Mouse (Mus musculus): ENCODE results near the gene Cacna2d4. TPM values are rescaled to one million over a fixed set of nuclear protein-coding genes. Genes with fewer than 3 reads are reported as not detected.

The Cacna2d4 gene
- total RNA-seq, 1 experiment from 2014 or later: 3.6 TPM

DNA sequence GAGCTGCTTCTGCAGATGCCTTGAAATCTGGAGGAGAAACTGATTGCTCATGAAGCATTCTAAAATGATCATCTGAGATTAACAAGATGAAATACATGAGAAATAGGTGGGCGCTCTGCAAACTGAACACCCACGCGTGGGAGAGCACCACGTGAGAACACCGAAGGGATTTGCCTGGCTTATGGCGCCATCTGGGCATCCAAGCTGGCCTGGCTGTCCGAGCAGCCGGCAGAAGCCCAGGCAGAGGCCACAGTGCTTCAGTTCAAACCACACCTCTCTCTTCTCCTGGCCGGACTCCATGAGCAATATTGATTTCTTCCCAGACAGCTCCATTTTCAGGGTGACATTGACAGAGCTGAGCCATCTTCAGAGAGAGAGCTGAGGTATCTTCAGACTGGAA is 44.4 kb downstream of the Cacna2d4 start:
- no peak for ATAC-seq (ENCODE audit: extremely low read depth, insufficient number of reproducible peaks, low FRiP score, poor library complexity, severe bottlenecking)

DNA sequence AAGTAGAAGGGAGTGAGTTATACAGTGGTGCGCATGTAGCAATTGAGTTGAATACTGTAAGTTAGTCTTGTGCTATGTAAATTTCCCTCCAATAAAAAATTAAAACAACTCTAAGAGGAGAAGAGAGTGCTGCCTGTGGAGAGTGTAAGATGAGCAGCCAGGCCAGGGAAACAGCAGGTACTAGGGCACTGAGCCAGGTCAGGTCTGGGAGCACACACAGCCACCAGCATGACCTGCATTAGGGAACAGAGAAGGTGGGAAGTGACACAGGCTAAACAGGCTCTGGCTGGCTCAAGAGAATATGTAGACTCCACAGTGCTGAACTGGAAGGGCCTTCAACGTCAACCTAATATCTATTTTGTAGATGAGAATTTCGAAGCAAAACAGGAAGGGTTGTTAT is 65.0 kb downstream of the Cacna2d4 start:
- ATAC-seq (ENCODE audit: extremely low read depth, insufficient number of reproducible peaks, low FRiP score, poor library complexity, severe bottlenecking): no peak

DNA sequence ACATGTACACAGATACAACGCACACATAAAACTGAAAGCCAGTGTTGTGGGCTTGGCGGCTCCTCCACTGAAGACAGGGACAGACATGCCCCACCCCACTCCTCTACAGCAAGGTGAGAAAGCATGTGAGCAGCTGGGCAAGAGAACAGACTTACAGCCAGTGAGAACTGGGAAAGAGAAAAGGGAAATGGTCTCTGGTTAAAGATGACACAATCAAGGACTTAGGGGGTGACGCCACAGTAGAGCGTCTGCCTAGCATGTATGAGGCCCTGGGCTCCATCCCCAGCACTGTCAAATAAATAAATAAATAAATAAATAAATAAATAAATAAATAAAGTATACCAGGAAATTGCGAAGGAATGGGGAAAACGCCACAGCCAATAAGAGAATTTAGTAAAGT is 67.0 kb downstream of the Cacna2d4 start:
- no peak for ATAC-seq (ENCODE audit: extremely low read depth, insufficient number of reproducible peaks, low FRiP score, poor library complexity, severe bottlenecking)

DNA sequence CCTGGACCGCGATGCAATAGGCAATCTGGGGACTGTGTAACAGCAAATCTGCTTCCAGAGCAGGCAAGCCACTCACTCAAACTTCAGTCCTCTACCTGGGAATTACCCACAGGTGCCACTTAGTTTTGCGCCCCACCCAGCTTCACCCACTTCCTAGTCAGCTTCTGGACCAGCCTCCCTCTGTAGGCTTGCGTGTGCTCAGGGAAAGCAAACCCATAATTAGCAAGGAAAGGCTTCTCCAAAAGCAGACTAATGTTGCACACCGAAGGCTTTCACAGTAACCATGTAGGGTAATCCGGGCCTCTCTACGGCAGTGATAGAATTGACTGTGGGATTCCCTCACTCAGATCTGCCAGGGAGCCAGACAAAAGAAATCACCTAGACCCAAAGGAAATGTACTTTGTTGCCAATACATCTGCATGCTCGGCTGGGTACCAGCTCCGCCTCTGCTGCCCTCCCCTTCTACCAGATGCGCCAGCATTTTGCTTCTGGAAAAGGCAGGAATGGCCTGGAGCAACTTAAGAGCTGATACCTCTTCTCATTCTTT is 71.6 kb downstream of the Cacna2d4 start:
- ATAC-seq (ENCODE audit: extremely low read depth, insufficient number of reproducible peaks, low FRiP score, poor library complexity, severe bottlenecking): no peak

DNA sequence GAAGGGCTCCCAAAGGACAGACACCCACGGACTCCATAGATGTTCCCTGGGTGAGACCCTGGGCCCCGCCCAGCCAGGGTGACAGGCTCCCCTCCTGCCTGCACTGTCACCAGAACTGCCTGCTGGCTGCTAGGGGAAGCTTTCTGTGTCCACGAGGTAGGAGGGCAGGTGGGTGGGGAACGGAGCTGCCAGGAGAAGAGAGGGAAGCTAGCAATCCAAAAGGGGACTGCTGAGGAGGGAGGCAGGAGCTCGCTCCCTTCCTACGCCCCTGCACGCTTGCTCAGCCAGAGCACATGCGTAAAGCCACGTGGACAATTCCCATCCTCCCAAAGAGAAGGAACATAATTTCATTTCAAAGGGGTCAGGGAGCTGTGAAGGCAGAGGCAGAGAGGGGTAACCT is 73.8 kb downstream of the Cacna2d4 start:
- no peak for ATAC-seq (ENCODE audit: extremely low read depth, insufficient number of reproducible peaks, low FRiP score, poor library complexity, severe bottlenecking)

DNA sequence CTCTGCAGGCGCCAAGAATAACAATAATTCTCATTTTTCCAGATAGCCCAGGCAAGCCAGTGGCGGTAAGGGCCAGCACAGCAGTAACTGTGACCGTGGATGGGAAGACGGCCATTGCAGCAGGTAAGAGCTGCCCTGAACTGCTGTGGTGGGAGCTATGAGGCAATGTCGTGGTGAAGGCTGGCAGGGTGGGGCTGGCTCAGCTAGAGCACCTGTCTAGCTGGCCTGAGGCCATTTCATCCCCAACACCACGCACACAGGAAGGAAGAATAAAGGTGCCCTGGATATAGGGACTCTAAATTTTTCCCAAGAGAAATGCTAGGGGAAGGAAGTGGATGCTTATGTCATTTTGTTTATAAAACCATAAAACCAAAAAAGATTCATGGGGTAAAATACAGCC is 76.1 kb downstream of the Cacna2d4 start:
- ATAC-seq (ENCODE audit: extremely low read depth, insufficient number of reproducible peaks, low FRiP score, poor library complexity, severe bottlenecking): no peak

DNA sequence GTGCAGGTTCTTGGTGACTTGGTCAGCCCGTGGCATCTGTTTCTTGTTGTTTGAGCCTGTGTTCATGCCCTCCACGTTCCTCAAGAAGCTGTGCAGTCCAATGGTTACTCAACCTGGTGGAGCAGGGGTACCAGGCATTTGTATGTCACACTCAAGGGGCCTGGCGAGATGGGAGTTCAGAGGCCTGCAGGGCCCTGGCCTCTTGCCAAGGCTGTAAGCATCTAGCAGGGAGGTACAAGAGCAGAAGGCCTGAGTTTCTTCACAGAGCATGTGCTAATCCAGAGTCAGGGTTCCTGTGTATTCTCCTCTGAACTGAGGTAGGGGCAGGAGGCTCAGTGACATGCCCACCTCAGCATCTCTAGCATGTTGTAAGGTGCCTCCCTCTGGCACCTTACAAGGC is 76.8 kb downstream of the Cacna2d4 start:
- ATAC-seq (ENCODE audit: extremely low read depth, insufficient number of reproducible peaks, low FRiP score, poor library complexity, severe bottlenecking): no peak

DNA sequence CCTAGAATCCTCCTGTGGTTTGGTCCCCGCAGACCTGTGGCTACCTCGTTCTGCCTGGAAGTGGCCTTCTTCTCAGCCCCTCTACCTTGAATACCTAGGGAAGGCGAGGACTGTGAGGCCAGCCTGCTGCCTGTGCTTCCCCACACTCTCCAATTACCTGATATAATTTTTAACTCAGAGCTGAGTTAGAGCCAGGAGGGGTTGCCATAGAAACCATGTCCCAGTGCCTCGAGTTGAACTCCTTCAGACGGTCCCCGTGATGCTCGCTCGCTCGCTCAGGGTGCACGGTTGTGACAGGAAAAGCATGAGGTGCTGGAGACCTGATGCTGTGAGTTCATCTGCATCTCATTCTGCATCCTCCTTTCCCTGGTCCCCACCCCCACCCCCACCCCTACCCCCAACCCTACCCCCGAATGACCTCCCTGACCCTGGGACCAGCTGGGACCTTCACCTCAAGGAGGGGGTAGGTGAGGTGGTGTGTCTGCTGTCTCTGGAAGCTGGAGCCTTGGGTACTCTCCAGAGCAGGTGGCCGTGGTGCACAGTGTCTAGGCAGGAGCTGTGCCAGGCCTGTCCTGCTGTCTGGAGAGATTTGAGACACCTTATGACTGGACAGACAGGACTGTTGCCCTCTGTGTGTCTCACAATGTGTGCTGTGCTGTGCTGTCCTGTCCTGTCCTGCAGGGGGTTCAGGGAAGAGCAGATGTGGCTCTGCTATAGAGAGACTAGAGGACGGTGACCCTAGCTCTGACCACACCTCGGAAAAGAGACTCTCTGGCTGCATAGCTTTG is 77.5 kb downstream of the Cacna2d4 start:
- ATAC-seq (ENCODE audit: extremely low read depth, insufficient number of reproducible peaks, low FRiP score, poor library complexity, severe bottlenecking): no peak

DNA sequence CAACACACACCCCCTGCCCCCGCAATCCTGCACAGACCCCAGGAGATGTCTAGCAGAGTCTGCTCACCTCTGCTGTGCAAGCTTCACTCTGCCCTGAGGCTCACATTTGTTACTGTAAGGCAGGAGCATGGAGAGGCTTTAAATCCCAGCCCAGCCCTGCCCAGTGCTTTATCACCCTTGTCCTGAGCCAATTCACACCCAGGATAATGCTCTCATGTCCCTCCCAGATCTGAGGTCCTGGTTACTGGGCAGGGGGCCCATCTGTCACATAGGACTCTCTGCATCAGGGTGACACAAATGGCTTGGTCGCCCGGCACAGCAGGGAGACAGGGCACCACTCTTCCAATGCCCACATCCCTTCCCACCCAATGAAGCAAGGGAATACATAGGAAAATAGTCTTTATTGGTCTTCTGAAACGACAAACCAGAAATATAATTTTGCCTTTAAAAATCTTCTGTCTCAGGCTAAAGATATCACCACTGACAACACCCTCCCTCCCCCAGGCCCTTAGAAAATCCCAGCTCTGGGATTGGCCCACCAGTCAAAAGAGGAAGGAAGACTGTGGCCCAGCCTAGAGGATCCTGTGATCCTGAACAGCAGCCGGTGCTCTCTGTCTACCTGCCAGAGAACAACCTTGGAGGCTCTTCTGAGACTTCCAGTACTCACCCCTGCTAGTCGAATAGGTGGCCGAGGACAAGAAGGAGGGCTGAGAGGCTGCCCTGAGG is 78.6 kb downstream of the Cacna2d4 start:
- no peak for ATAC-seq (ENCODE audit: extremely low read depth, insufficient number of reproducible peaks, low FRiP score, poor library complexity, severe bottlenecking)

DNA sequence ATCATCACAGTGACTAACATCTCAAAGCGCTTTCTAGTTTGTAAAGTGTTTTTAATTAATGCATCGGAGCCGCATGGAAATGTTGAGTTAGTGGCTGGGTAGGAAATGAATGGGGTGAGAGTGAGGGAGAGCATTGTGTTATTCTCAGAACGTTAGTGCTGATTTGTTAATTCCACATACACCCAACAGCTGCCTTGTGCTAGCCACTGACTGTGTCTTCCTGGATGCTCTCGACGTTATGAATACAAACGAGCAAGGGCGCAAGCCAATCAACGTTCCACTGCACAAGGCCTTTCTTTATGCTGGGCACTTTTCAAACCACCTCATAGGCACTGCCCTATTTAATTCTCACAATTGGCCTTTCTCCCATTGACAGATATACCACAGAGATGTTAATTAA is 82.4 kb downstream of the Cacna2d4 start:
- no peak for ATAC-seq (ENCODE audit: extremely low read depth, insufficient number of reproducible peaks, low FRiP score, poor library complexity, severe bottlenecking)

DNA sequence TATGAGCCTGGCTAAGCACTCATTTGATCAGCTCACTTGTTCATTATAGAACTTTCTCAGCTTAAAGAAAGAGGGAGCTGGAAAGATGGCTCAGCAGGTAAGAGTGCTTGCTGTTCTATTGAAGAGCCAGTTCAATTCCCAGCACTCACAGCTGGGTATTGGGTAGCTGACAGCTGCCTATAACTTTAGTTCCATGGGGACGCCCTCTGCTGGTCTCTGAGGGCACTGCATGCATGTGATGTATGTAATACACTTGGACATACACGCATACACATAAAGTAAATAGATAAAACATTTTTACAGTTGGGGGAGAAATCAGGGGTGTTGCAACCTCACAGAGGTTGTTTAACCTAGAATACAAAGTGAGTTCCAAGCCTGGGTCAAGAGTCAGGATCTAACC is 83.0 kb downstream of the Cacna2d4 start:
- no peak for ATAC-seq (ENCODE audit: extremely low read depth, insufficient number of reproducible peaks, low FRiP score, poor library complexity, severe bottlenecking)

DNA sequence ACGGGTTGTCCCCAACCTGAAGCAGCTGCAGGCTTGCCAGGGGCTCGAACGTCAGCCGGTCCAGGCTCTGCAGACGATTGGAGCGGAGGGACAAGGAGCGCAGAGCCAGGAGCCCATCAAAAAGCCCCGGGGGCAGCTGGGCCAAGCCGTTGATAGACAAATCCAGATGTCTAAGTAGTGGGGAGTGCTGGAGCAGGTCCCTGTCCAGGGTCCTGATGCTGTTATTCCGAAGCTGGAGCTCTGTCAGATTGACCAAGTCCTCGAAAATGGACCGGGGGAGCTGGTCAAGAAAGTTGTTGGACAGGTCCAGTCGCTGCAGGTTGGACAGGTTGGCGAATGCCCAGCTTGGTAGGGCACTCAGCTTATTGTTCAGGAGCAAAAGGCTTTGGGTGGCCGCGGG is 84.2 kb downstream of the Cacna2d4 start:
- no peak for ATAC-seq (ENCODE audit: extremely low read depth, insufficient number of reproducible peaks, low FRiP score, poor library complexity, severe bottlenecking)

DNA sequence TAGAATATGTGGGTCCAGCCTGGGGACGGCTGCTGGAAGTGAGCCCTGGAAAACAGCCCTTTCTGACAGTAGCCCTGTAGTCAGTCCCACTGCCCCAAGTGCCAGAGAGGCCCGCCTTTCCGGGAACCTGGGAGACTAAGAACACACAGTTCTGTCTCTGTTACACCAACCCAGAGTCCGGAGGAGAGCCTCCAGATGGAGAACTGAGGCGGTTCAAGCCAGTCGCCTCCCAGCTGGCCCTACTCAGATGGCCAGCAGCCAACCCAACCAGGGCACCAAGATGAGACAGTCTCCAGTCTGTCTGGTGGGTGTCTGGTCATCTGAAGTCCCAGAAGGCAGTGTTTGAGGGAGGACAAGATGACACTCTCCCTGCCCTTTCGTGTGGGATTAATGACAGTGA is 85.4 kb downstream of the Cacna2d4 start:
- ATAC-seq (ENCODE audit: extremely low read depth, insufficient number of reproducible peaks, low FRiP score, poor library complexity, severe bottlenecking): no peak

DNA sequence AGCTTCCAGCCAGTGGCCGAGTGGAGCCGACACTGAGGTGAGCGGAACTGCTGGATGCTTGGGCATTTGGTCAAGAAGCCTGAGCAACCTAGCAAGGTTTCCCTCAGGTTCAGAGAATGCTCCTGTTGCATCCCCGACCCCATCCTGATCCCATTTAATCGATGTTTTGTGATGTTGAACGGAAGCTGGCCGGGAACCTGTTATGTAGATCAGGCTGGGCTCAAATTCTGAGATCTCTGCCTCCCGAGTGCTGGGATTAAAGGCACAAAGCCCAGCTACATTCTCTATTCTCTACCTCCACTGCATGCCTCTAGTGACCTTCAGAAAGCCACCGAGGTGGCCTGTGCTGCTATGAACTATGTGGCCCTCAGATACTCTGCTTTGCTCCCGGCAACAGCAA is 88.5 kb downstream of the Cacna2d4 start:
- no peak for ATAC-seq (ENCODE audit: extremely low read depth, insufficient number of reproducible peaks, low FRiP score, poor library complexity, severe bottlenecking)

DNA sequence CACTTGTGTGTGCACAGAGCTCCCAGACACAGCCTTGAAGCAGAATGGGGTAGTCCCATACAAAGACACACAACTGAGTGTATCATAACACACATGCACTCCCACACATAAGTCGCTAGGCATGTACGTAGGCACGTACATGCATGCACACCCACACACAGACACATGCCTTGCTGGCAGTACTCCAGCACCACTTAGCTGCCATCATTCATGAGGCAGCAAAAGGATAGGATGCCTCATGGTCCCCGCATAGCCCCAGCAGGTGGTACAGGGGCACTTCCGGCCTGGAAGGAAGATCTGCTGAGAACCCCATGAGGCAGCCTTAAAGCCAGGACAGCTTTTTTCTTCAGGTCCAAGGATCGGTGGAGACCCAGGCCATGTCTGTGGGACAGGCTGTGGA is 89.7 kb downstream of the Cacna2d4 start:
- ATAC-seq (ENCODE audit: extremely low read depth, insufficient number of reproducible peaks, low FRiP score, poor library complexity, severe bottlenecking): no peak

DNA sequence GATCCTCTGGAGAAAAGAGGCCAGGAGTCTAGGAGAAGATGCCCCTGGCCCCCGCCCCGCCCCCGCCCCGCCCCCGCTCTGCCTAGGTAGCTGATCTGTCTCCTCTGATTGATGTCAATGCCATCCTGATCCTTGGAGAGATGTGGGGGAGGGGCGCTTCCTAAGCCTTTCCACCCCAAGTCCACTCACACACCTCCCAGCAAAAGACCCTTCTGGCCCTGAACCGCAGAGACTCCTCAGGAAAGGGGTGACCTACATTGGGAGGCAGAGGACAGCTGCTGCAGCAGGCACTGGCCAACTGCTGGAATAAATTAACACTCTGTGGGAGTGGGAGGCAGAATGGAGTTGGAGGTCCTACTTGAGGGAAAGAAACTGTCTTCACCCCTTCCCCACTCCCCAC is 90.2 kb downstream of the Cacna2d4 start:
- no peak for ATAC-seq (ENCODE audit: extremely low read depth, insufficient number of reproducible peaks, low FRiP score, poor library complexity, severe bottlenecking)

DNA sequence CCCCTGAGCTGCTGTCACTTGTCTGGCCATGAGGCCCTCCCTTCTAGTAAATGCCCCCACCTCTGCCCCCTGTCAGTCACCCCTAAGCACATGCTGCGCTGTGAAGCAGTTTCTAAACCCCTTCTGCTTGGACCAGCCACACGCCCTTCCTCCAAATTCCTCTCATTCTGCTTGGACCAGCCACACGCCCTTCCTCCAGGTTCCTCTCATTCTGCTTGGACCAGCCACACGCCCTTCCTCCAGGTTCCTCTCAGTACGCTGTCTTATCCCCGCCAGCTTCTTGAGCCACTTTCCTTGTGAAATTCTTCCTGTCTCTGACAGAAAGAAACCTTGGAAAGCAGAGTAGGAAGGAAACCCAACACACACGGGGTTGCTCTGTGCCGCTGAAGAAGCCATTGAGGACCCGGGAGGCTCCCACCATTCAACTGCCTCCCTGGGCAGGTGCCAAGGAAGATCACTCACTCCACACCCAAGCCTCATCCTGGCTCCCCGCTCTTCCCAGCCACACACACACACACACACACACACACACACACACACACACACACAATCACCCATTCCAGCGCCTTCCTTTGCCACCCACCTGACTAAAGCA is 92.3 kb downstream of the Cacna2d4 start:
- no peak for ATAC-seq (ENCODE audit: extremely low read depth, insufficient number of reproducible peaks, low FRiP score, poor library complexity, severe bottlenecking)

DNA sequence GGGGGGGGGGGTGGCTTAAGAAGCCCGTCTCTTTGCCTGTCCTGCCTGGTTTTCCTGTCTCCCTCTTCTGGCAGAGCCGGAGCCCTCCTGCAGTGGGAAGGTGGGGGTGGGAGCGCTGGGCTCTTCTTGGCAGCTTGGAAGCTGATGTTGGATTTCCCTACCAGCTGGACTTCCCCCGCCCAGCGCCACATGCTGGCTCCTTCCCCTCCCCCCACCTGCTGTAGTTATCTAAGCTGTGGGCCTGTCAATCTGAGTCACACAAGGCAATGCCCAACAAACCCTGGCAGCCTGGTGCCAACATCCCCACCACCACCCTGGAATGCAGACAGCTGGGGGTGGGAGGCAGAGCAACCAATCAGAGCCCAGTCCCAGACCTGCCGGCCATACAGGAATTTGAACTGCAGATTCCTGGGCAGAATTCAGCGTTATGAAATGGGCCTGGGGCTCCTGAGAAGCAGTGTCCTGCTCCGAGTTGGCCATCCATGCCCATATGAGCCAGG is 92.9 kb downstream of the Cacna2d4 start:
- ATAC-seq (ENCODE audit: extremely low read depth, insufficient number of reproducible peaks, low FRiP score, poor library complexity, severe bottlenecking): no peak

DNA sequence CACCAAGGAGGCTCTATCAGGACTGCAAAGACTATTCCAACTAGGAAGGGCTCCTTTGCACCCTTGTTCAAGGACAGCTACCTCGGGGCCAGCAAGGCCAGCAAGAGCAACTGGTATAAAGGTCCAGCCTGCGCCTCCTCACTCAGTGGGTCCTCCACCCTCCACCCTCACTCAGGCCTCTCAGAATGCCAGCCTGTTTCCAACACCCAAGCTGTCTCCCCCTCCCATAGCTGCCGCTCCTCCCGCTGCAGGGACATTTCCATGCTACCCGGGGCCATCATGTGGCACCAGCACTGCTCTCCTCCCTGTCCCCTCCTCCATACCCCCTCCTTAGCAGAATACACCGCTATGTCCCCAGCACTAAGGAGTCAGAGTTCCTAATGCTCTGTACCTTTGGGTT is 93.6 kb downstream of the Cacna2d4 start:
- no peak for ATAC-seq (ENCODE audit: extremely low read depth, insufficient number of reproducible peaks, low FRiP score, poor library complexity, severe bottlenecking)

DNA sequence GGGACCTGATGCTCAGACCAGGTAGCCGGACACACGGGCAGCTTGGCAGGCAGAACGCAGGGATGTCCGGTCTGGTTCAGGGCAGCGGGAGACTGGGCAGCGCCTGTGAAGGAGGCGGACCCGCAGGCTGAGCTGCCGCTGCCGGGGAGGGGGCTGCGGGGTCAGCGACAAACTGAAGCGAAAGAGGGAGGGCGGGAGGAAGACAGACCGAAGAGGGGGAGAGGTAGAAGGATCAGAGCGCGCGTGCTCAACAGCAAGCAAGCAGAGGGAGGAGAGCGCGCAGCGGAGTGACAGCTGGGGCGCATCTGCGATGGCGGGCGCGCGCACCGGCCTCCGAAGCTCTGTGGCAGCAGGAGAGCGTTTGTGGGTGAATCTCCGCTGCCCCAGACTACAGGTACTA is 94.2 kb downstream of the Cacna2d4 start, which contains the start of gene Lrtm2:
Gene Lrtm2, minus strand, starts transcription at position 261 of the 400 bp plus-strand sequence.
- no peak for ATAC-seq (ENCODE audit: extremely low read depth, insufficient number of reproducible peaks, low FRiP score, poor library complexity, severe bottlenecking)
